Mouse (Mus musculus) CH12.LX (cell line): ENCODE measurements around the gene Magi2. TPM values are rescaled to one million over a fixed set of nuclear protein-coding genes. Genes with fewer than 3 reads are reported as not detected.

Experiments
- DNase-seq: peaks from one replicate; pipeline ENCODE4 v3.0.0-alpha.2; 2013; ENCODE audit errors: extremely low read depth
- H3K27ac ChIP-seq: 2 replicates; pipeline ENCODE4 v1.5.1; 2012; ENCODE audit warnings: low read depth, mild to moderate bottlenecking, control low read depth, moderate library complexity; ENCODE audit not compliant: insufficient read depth
- H3K27me3 ChIP-seq: replicated peaks from 2 replicates; pipeline ENCODE3; 2012; ENCODE audit warnings: inconsistent platforms
- H3K36me3 ChIP-seq, 2 experiments: replicated peaks in 1 of 2; 2 replicates each; pipeline versions ENCODE3 to v1.6.1; 2012; ENCODE audit warnings: inconsistent platforms in 1 of 2, low read length in 1 of 2, mild to moderate bottlenecking in 1 of 2, mixed read lengths in 1 of 2, moderate library complexity in 1 of 2; ENCODE audit not compliant: control insufficient read depth in 1 of 2, insufficient read depth in 1 of 2
- H3K4me1 ChIP-seq, 2 experiments: 2 replicates each; pipeline ENCODE4 v1.6.1; 2012; ENCODE audit warnings: inconsistent platforms in 1 of 2, moderate library complexity in 1 of 2; ENCODE audit not compliant: insufficient read depth in 2 of 2, control insufficient read depth in 1 of 2
- H3K4me2 ChIP-seq: 2 replicates; pipeline ENCODE4 v1.6.1; 2012; ENCODE audit warnings: low read depth, mild to moderate bottlenecking, control low read depth; ENCODE audit not compliant: poor library complexity, insufficient read depth, severe bottlenecking
- H3K4me3 ChIP-seq, 3 experiments: fragments of 150-350 bp in 1 of 3; sonication (generic) in 1 of 3; replicated peaks in 1 of 3; 2 replicates each; pipeline versions ENCODE3 to v1.5.1; 2011 to 2012; ENCODE audit warnings: low read depth in 2 of 3, low read length in 2 of 3, mild to moderate bottlenecking in 2 of 3, moderate library complexity in 2 of 3, control low read depth in 1 of 3, improper control_type of control experiment in 1 of 3, inconsistent platforms in 1 of 3, mixed read lengths in 1 of 3; ENCODE audit not compliant: poor library complexity in 1 of 3
- H3K79me2 ChIP-seq: replicated peaks from 2 replicates; pipeline ENCODE4 v1.6.1; 2012; ENCODE audit warnings: mild to moderate bottlenecking, moderate library complexity; ENCODE audit not compliant: control insufficient read depth, poor library complexity, insufficient read depth, severe bottlenecking; ENCODE audit errors: extremely low read depth
- H3K9ac ChIP-seq: 2 replicates; pipeline ENCODE4 v1.6.1; 2012; ENCODE audit warnings: low read depth, mild to moderate bottlenecking, control low read depth, moderate library complexity; ENCODE audit not compliant: insufficient read depth
- H3K9me3 ChIP-seq: replicated peaks from 2 replicates; pipeline ENCODE3; 2012; ENCODE audit warnings: low read length, inconsistent platforms, mixed read lengths
- E2F4 ChIP-seq: IDR thresholded peaks from 2 replicates; pipeline ENCODE4 v1.6.1; 2011; ENCODE audit warnings: low read depth, low read length, improper control_type of control experiment; ENCODE audit not compliant: insufficient replicate concordance
- ELF1 ChIP-seq: IDR thresholded peaks from 2 replicates; pipeline ENCODE4 v1.6.1; 2014; ENCODE audit warnings: low read depth, mild to moderate bottlenecking, inconsistent platforms, low read length, improper control_type of control experiment
- EP300 ChIP-seq: IDR thresholded peaks from 2 replicates; pipeline ENCODE4 v1.6.1; 2011; ENCODE audit warnings: low read length, improper control_type of control experiment
- ETS1 ChIP-seq: conservative IDR thresholded peaks from 2 replicates; pipeline ENCODE4 v1.6.1; 2012; ENCODE audit warnings: low read depth, mild to moderate bottlenecking, inconsistent platforms, low read length, improper control_type of control experiment, moderate library complexity
- MEF2A ChIP-seq: IDR thresholded peaks from 2 replicates; pipeline ENCODE4 v1.6.1; 2014; ENCODE audit warnings: low read depth, mild to moderate bottlenecking, inconsistent platforms, low read length, improper control_type of control experiment, borderline replicate concordance
- MXI1 ChIP-seq: IDR thresholded peaks from 2 replicates; pipeline ENCODE4 v1.6.1; 2011; ENCODE audit warnings: mild to moderate bottlenecking, low read depth, low read length, improper control_type of control experiment
- MYC ChIP-seq: IDR thresholded peaks from 2 replicates; pipeline ENCODE4 v1.6.1; 2011; ENCODE audit warnings: low read depth, mild to moderate bottlenecking, improper control_type of control experiment, low read length
- NELFE ChIP-seq: IDR thresholded peaks from 2 replicates; pipeline ENCODE4 v1.6.1; 2011; ENCODE audit warnings: low read depth, low read length, improper control_type of control experiment
- PAX5 ChIP-seq: IDR thresholded peaks from 2 replicates; pipeline ENCODE4 v1.6.1; 2012; ENCODE audit warnings: low read length, inconsistent platforms, mixed read lengths
- POLR2A ChIP-seq: IDR thresholded peaks from 2 replicates; pipeline ENCODE4 v1.6.1; 2011; ENCODE audit warnings: low read depth, mild to moderate bottlenecking, improper control_type of control experiment, low read length
- POLR2AphosphoS2 ChIP-seq: IDR thresholded peaks from 2 replicates; pipeline ENCODE4 v1.6.1; 2011; ENCODE audit warnings: low read depth, low read length, improper control_type of control experiment
- RCOR1 ChIP-seq: conservative IDR thresholded peaks from 2 replicates; pipeline ENCODE4 v1.6.1; 2012; ENCODE audit warnings: low read depth, mild to moderate bottlenecking, inconsistent platforms, low read length, improper control_type of control experiment
- SMC3 ChIP-seq: IDR thresholded peaks from 2 replicates; pipeline ENCODE4 v1.6.1; 2011; ENCODE audit warnings: low read depth, low read length, improper control_type of control experiment
- USF1 ChIP-seq: IDR thresholded peaks from 2 replicates; pipeline ENCODE4 v1.6.1; 2014; ENCODE audit warnings: low read depth, mild to moderate bottlenecking, inconsistent platforms, low read length, improper control_type of control experiment
- dilution Hi-C: fragments of 300-500 bp; cut with MboI; formaldehyde crosslinking; loops from 2 replicates; pipeline ENCODE4 v1.14.3; 2020; ENCODE audit warnings: low sequenced_read_pairs; ENCODE audit not compliant: extremely low pct_unique_long_range_greater_than_20kb, extremely low pct_ligation_motif_present
- in situ Hi-C: fragments of 300-500 bp; cut with MboI; formaldehyde crosslinking; loops from 3 replicates; pipeline ENCODE4 v1.14.3; 2019; ENCODE audit warnings: low sequenced_read_pairs, low pct_ligation_motif_present, low pct_unique_long_range_greater_than_20kb, mixed read lengths
- polyA plus RNA-seq: library from polyadenylated mRNA; unstranded; fragments of >175 nt; gene quantifications from 2 replicates; pipeline ENCODE4 v1.2.1, GENCODE M21; 2012; ENCODE audit warnings: low read depth; ENCODE audit not compliant: insufficient read length
- total RNA-seq, 2 experiments: library from RNA; depleted of rRNA; stranded (reverse); fragments of 300-350 nt in 1 of 2; fragments of >200 nt in 1 of 2; gene quantifications; 2 replicates each; pipeline ENCODE4 v1.2.3; 2012 to 2014

Gene Magi2
- total and polyA plus RNA-seq, 3 experiments = 0.37 to 0.63 (median 0.42) TPM

DNA sequence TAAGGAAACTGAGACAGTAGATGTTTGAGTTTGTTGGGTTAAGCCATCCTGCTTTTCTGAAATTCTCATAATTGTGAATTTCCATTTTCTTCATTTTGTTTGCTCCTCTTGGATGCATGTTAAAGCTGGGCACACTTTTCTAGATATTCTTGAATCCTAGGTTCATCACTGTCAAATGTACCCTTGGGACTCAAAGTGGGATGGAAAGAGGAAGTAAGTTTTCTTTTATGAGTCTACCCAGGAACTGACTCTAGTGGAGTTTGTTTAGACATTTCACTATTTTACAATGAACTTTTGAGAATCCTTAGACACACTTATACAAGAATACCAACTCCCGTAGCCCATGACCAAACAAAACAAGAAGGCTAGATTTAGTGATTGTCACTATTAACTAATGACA is 141.3 kb downstream of the Magi2 start:
- Histone ChIP-seq H3K36me3 (no peaks in the 10 kb centered on the region), H3K4me1 (peaks cover 0 to 8% of the 10 kb centered on the region in 2 experiments; a peak in 2 of 4 replicates)
- TF ChIP-seq RCOR1 (no peak), EP300 (peak; percentile 85)
- TF ChIP-seq, all 38 proteins: peak for 1
- DNase-seq = peak; percentile 63
- H3K4me3 ChIP-seq = no peak overlapping the region
- H3K79me2 ChIP-seq = no peaks in the 10 kb centered on the region
- no peak overlapping the region for H3K27ac ChIP-seq
- dilution Hi-C loops = no loop called here
- no peaks in the 10 kb centered on the region for H3K9me3 ChIP-seq
- no peaks in the 10 kb centered on the region for H3K27me3 ChIP-seq
- H3K4me2 ChIP-seq = no peak overlapping the region
- H3K9ac ChIP-seq = no peak overlapping the region
- in situ Hi-C loops = no loop called here

- in situ Hi-C loops = no loop called here
- H3K36me3 ChIP-seq = no peaks in the 10 kb centered on the region
- dilution Hi-C loops = no loop called here
- H3K4me1 ChIP-seq = no peaks in the 10 kb centered on the region
- DNase-seq = no peak
- no peak overlapping the region for H3K9ac ChIP-seq
- no peak overlapping the region for H3K4me3 ChIP-seq
- H3K4me2 ChIP-seq = no peak overlapping the region
- H3K9me3 ChIP-seq = no peaks in the 10 kb centered on the region
- no peak overlapping the region for H3K27ac ChIP-seq
- no peaks in the 10 kb centered on the region for H3K79me2 ChIP-seq
- TF ChIP-seq POLR2AphosphoS2 = no peak
- TF ChIP-seq E2F4 = no peak
- no peak for TF ChIP-seq USF1
- TF ChIP-seq MXI1 = no peak
- no peak for TF ChIP-seq SMC3
- TF ChIP-seq MYC = no peak
- TF ChIP-seq EP300 = no peak
- no peak for TF ChIP-seq ETS1
- TF ChIP-seq MEF2A = no peak
- no peak for TF ChIP-seq POLR2A
- TF ChIP-seq PAX5 = no peak
- no peaks in the 10 kb centered on the region for H3K27me3 ChIP-seq
Observed at GRCm38 (mm10) chr5:19395876-19396275, 169.0 kb downstream of the Magi2 start.

- dilution Hi-C loops = no loop called here
- in situ Hi-C loops = no loop called here
- no peak for DNase-seq
- no peak overlapping the region for H3K4me3 ChIP-seq
- no peaks in the 10 kb centered on the region for H3K79me2 ChIP-seq
- TF ChIP-seq NELFE (no peak), ELF1 (no peak)
- no peak overlapping the region for H3K9ac ChIP-seq
- no peaks in the 10 kb centered on the region for H3K27me3 ChIP-seq
- H3K9me3 ChIP-seq = no peaks in the 10 kb centered on the region
- H3K36me3 ChIP-seq = no peaks in the 10 kb centered on the region
- no peak overlapping the region for H3K27ac ChIP-seq
- no peak overlapping the region for H3K4me2 ChIP-seq
- no peaks in the 10 kb centered on the region for H3K4me1 ChIP-seq
Observed at GRCm38 (mm10) chr5:19400299-19400698, 173.5 kb downstream of the Magi2 start.
